Mouse (Mus musculus) mesoderm, embryonic 11.5 days (tissue): Measurements from ENCODE around the gene Cpt1a.

Experiments
- DNase-seq: peaks from one replicate; pipeline ENCODE4 v3.0.0-alpha.2; 2012; ENCODE audit warnings: low read depth, low spot score

Gene Cpt1a

GRCm38 (mm10) chr19:3428057-3428830 is 106.1 kb downstream of the Cpt1a start:
- DNase-seq, result no peak

- no peak for DNase-seq
These were observed 107.2 kb downstream of the Cpt1a start for GRCm38 (mm10) chr19:3429156-3429816.

GRCm38 (mm10) chr19:3431066-3431465 is 108.9 kb downstream of the Cpt1a start:
- no peak for DNase-seq

GRCm38 (mm10) chr19:3431969-3432368 is 109.8 kb downstream of the Cpt1a start:
- DNase-seq, result no peak

- DNase-seq, result peak; percentile 22
These were observed 112.0 kb downstream of the Cpt1a start for GRCm38 (mm10) chr19:3434124-3434523.

GRCm38 (mm10) chr19:3434641-3435040 is 112.5 kb downstream of the Cpt1a start:
- no peak for DNase-seq
